Mouse (Mus musculus): ENCODE data around the gene Bmp6. TPM values are rescaled to one million over a fixed set of nuclear protein-coding genes. Genes with fewer than 3 reads are reported as not detected.

Gene Bmp6
- total RNA-seq, 2 experiments from 2014 or later: not detected

GRCm38 (mm10) chr13:38534731-38535130 lies 189.8 kb downstream of the Bmp6 start:
- ATAC-seq (replicated peaks; ENCODE audit: poor library complexity, severe bottlenecking): no peak

- ATAC-seq (replicated peaks; ENCODE audit: poor library complexity, severe bottlenecking): no peak
Observed at GRCm38 (mm10) chr13:38537521-38537920, 192.6 kb downstream of the Bmp6 start.

GRCm38 (mm10) chr13:38539192-38539900 lies 194.4 kb downstream of the Bmp6 start:
- ATAC-seq (replicated peaks; ENCODE audit: poor library complexity, severe bottlenecking): no peak

GRCm38 (mm10) chr13:38543455-38544125 lies 198.7 kb downstream of the Bmp6 start:
- ATAC-seq (replicated peaks; ENCODE audit: poor library complexity, severe bottlenecking): no peak

- ATAC-seq (replicated peaks; ENCODE audit: poor library complexity, severe bottlenecking): no peak
Observed at GRCm38 (mm10) chr13:38544769-38545445, 200.0 kb downstream of the Bmp6 start.

- ATAC-seq (replicated peaks; ENCODE audit: poor library complexity, severe bottlenecking): no peak
Observed at GRCm38 (mm10) chr13:38545460-38545859, 200.6 kb downstream of the Bmp6 start.

- ATAC-seq (replicated peaks; ENCODE audit: poor library complexity, severe bottlenecking): no peak
Observed at GRCm38 (mm10) chr13:38546754-38547153, 201.8 kb downstream of the Bmp6 start.

- ATAC-seq (replicated peaks; ENCODE audit: poor library complexity, severe bottlenecking): no peak
Observed at GRCm38 (mm10) chr13:38547717-38548116, 202.8 kb downstream of the Bmp6 start.

GRCm38 (mm10) chr13:38548681-38549080 lies 203.8 kb downstream of the Bmp6 start:
- no peak for ATAC-seq (replicated peaks; ENCODE audit: poor library complexity, severe bottlenecking)

Other genes with a start within 250 kb of the Bmp6 start
- gene Dsp, start 193.8 kb upstream of the Bmp6 start, total RNA-seq (2014; fragmentation: Nextera tagmentation): 0.95 and 3.2 TPM in 2 replicates
- 0.57 and 0.95 TPM in 2 replicates for gene Dsp, start 193.8 kb upstream of the Bmp6 start, total RNA-seq (2017)
- 49.3 and 63.7 TPM in 2 replicates for gene Snrnp48, start 140.2 kb upstream of the Bmp6 start, total RNA-seq (2014; fragmentation: Nextera tagmentation)
- 94.5 and 134 TPM in 2 replicates for gene Snrnp48, start 140.2 kb upstream of the Bmp6 start, total RNA-seq (2017)
- gene Txndc5, start 183.7 kb downstream of the Bmp6 start, total RNA-seq (2014; fragmentation: Nextera tagmentation): 98.6 and 101 TPM in 2 replicates
- 71.0 and 81.4 TPM in 2 replicates for gene Txndc5, start 183.7 kb downstream of the Bmp6 start, total RNA-seq (2017)